Mouse (Mus musculus) testis, adult 2 months (tissue): ENCODE measurements around the gene Ralgps1. TPM values are rescaled to one million over a fixed set of nuclear protein-coding genes. Genes with fewer than 3 reads are reported as not detected.

Experiments
- H3K27ac ChIP-seq: fragments of 200-500 bp; 2 replicates; pipeline ENCODE4 v1.5.1; 2012; ENCODE audit warnings: low read depth, low read length; ENCODE audit not compliant: control insufficient read depth, insufficient read depth
- H3K27me3 ChIP-seq: fragments of 200-500 bp; 2 replicates; pipeline ENCODE4 v1.6.1; 2012; ENCODE audit warnings: mild to moderate bottlenecking, low read length, moderate library complexity; ENCODE audit not compliant: control insufficient read depth, insufficient read depth
- H3K36me3 ChIP-seq: fragments of 200-500 bp; 2 replicates; pipeline ENCODE4 v1.6.1; 2012; ENCODE audit warnings: mild to moderate bottlenecking, low read length; ENCODE audit not compliant: control insufficient read depth, insufficient read depth
- H3K4me1 ChIP-seq: fragments of 200-500 bp; 2 replicates; pipeline ENCODE4 v1.6.1; 2012; ENCODE audit warnings: low read length; ENCODE audit not compliant: control insufficient read depth, insufficient read depth
- H3K4me3 ChIP-seq: fragments of 200-500 bp; 2 replicates; pipeline ENCODE4 v1.5.1; 2012; ENCODE audit warnings: low read depth, mild to moderate bottlenecking, low read length, moderate library complexity, mixed read lengths; ENCODE audit not compliant: control insufficient read depth
- CTCF ChIP-seq: fragments of 200-500 bp; IDR thresholded peaks from 2 replicates; pipeline ENCODE4 v1.5.1; 2012; ENCODE audit warnings: low read depth, mild to moderate bottlenecking, inconsistent platforms, low read length, moderate library complexity; ENCODE audit not compliant: control insufficient read depth, insufficient read depth, insufficient replicate concordance
- POLR2A ChIP-seq: fragments of 200-500 bp; IDR thresholded peaks from 2 replicates; pipeline ENCODE4 v1.6.1; 2012; ENCODE audit warnings: low read depth, mild to moderate bottlenecking, inconsistent platforms, low read length, moderate library complexity; ENCODE audit not compliant: control insufficient read depth
- polyA plus RNA-seq: library from polyadenylated mRNA; depleted of rRNA; stranded (reverse); fragments of >200 nt; gene quantifications from 2 replicates; pipeline ENCODE4 v1.2.3, GENCODE M21; 2012

Ralgps1 gene
- polyA plus RNA-seq, 1 experiment = 33.0 TPM

DNA sequence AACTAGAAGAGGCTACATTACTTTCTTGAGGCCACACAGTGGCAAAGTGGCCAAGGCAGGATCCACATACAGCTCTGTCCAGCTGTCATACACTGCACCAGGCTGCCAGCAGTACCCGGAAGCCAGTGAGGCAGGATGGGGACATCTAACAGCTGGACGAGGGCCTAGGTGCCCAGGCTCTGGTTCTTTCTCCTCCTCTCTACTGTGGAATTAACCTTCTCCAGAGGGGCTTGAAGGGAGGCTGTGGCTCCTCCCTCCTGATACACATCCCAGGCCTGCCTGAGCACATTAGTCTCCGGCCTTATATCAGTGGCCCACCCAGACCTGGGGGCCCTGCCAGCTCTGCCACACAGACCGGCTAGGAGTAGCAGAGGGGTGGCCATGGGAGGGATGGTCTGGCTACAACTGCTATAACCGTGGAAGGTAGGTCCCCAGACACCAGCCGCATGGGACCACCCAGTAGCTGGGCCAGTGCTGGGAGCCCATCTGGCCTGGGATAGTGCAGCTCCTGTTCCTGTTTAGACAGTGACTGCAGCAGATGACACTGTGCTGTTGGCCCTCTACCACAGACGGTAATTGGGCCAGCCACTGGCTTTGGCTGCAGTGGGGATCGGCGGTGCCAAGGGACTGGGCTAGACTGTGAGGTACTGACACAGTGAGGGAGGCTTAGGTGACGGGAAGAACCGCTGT, 192.9 kb downstream of the Ralgps1 start:
- TF ChIP-seq POLR2A = no peak
- TF ChIP-seq CTCF = no peak
- no peak overlapping the region for H3K27ac ChIP-seq
- no peak overlapping the region for H3K4me3 ChIP-seq
- no peaks in the 10 kb centered on the region for H3K4me1 ChIP-seq
- no peaks in the 10 kb centered on the region for H3K36me3 ChIP-seq
- H3K27me3 ChIP-seq = no peaks in the 10 kb centered on the region

DNA sequence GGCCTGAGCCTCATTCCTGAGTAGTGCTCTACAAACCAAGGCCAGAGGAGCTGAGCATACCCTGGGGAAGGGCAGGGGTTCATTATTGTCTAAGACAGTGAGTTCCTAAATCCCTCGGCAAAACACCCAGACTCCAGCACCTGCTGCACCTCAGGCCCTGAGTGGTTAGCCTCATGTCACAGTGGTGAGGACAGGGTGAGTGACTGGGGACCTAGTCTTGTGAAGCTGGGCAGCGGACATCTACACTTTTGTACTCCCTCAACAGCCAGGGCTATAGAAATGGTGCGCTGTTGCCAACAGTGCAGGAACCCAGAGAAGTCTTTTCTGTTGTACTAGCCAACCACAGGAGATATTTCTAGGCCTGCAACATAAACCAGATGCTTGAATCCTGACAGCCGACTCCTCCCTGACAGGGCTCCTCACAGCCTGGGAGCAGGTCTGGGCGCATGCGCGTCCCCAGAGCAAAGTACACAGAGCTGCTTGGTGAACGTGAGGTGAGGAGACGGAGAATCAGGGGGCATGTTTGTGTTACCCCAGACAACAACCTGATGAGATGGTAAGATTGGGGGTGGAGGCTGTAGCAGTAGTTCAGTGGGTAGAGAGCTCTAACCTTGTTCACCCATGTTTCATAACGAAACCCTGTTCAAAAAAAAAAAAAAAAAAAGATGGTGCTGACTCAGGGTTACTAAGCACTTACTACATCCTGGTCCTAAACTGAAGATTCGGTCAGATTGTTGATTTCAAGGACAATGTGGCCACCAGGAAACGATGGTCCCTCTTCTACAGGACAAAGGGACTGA, 193.6 kb downstream of the Ralgps1 start:
- Histone ChIP-seq H3K27me3 (no peaks in the 10 kb centered on the region), H3K27ac (no peak overlapping the region), H3K4me1 (no peaks in the 10 kb centered on the region), H3K36me3 (no peaks in the 10 kb centered on the region), H3K4me3 (no peak overlapping the region)
- no peak for TF ChIP-seq POLR2A
- TF ChIP-seq CTCF = no peak

DNA sequence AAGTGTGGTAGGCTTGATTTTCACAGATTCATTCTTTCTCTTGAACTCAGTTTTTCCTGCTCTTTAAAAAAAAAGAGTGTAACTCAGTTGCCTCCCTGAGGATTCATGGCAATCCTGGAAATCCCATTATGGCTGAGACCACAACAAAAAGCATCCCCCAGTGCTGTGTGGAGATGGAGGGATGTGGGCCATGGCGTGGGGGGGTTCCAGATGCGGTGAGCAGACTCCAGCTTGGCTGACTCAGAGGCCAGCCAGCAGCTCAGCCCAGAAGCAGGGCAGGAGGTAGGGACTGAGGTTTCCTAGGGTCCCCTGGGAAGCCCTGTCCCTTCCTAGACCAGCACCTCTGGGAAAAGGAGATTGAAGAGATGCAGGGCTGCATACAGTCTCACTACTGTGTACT, 194.4 kb downstream of the Ralgps1 start:
- TF ChIP-seq POLR2A (no peak), CTCF (no peak)
- no peak overlapping the region for H3K27ac ChIP-seq
- H3K36me3 ChIP-seq = no peaks in the 10 kb centered on the region
- no peaks in the 10 kb centered on the region for H3K4me1 ChIP-seq
- no peaks in the 10 kb centered on the region for H3K27me3 ChIP-seq
- H3K4me3 ChIP-seq = no peak overlapping the region

DNA sequence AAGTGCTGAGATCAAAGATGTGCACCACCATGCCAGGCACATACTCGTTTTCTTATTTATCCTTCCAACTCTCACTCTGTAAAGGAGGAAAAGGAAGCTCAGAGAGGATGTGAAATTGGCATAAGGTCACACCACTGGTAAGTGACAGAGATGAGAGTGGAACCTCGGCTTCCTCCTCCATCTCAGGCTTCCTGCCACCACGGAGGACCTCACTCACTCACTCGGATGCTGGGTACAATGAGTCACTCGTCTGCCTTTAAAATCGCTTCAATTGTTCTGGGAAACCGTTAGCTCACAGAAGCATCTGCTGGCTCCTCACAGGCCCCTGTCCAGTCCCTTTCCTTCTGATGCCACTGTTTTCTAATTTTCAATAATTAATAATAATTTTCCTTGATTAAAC, 194.8 kb downstream of the Ralgps1 start:
- TF ChIP-seq POLR2A (no peak), CTCF (no peak)
- Histone ChIP-seq H3K27ac (no peak overlapping the region), H3K4me1 (no peaks in the 10 kb centered on the region), H3K36me3 (no peaks in the 10 kb centered on the region), H3K4me3 (no peak overlapping the region), H3K27me3 (no peaks in the 10 kb centered on the region)

DNA sequence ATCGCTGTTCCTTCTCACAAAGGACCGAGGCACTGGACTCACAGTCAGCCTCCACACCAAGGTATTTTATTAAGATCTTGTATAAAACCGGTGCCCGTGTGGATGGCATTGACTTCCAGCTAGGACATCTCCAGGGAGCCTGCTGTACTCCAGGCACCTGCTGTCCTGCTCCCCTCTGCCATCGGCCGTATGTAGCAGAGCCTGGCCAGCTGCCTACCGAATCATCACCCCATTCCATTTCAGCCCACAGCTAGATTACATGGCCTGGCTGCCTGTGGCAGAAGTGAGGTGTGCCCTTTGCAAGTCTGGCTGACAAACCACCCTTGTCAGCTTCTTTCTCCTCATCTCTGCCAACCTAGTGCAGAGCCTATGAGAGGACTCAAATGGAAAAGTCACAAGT, 197.6 kb downstream of the Ralgps1 start:
- Histone ChIP-seq H3K4me1 (no peaks in the 10 kb centered on the region), H3K36me3 (no peaks in the 10 kb centered on the region), H3K4me3 (no peak overlapping the region), H3K27ac (no peak overlapping the region), H3K27me3 (no peaks in the 10 kb centered on the region)
- TF ChIP-seq CTCF = no peak
- no peak for TF ChIP-seq POLR2A

DNA sequence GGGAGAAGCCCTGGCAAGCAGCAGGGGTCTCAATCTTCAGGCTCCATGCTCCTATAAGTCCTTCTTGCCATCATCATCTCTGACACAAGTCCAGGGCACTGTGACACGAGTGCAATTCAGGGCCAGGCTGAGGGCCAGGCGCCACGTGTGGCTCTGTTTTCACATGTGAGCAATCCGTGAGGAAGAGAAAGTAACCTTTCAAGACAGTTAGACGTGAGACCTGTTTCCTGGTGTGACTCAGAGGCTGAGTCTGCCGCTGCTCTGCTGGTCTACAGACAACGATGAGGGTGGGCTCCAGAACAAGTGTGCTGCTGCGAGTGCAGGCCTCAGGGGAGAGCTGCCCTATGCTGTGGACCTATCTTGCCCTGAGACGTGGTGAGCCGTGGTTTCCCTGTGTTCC, 198.2 kb downstream of the Ralgps1 start:
- no peaks in the 10 kb centered on the region for H3K27me3 ChIP-seq
- H3K27ac ChIP-seq = no peak overlapping the region
- TF ChIP-seq CTCF (no peak), POLR2A (no peak)
- H3K4me1 ChIP-seq = no peaks in the 10 kb centered on the region
- no peaks in the 10 kb centered on the region; the same call in 1 of the 2 replicates for H3K36me3 ChIP-seq
- H3K4me3 ChIP-seq = no peak overlapping the region

DNA sequence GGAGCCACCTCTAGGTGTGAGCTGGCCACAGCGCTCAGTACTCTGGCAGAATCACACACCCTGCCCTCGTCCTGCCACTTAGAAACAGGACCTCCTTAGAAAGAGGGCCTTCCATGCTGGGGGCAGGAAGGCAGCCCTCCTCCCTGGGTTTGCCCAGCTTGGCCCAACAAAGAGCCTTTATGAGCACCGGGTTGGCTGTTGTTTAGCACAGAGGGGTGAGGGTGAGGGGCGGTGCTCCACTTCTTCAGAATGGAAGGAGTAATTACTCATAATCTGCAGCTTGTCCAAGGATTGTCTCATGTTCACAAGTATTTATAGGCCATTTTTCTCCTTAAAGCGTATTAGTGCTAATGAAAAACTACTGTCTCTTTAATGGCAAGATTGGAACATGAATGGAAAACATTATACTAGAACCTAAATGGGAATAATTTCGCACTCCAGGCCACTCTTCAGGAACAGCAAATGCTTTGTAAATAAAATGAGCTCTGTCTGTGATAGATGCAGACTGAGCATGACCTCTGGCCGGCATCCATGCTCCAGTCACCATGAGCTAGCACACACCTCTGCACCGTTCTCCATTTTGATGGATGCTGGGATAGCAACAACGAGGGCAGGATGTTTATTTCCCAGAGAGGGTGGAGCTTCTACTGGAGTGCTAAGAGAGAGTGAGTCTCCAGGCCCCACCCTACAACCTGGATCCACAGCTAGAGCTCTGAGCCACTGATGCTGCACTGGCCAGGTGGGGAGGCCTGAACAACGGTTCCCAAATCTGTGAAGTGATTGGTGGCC, 200.3 kb downstream of the Ralgps1 start:
- no peaks in the 10 kb centered on the region for H3K4me1 ChIP-seq
- peaks cover 1% of the 10 kb centered on the region for H3K36me3 ChIP-seq
- TF ChIP-seq CTCF (no peak), POLR2A (no peak)
- no peak overlapping the region for H3K4me3 ChIP-seq
- no peaks in the 10 kb centered on the region for H3K27me3 ChIP-seq
- H3K27ac ChIP-seq = no peak overlapping the region
